Comparison of ENCODE assay signal across 8 mouse cellular contexts in genomic region chr6:31562371-31563080, GRCm38 (mm10). TPM values are rescaled to one million over a fixed set of nuclear protein-coding genes. Genes with fewer than 3 reads are reported as not detected.
DNase-seq lines count a peak whose midpoint lies in the region; ATAC-seq and TF ChIP-seq lines count a peak whose summit lies in the region.

No protein-coding gene starts in this region.

- no peak for TF ChIP-seq CTCF in heart, postnatal 0 days (IDR thresholded peaks at IDR 0.05; ENCODE audit: low read depth)
- no peak for TF ChIP-seq CTCF in small intestine, adult 2 months (IDR thresholded peaks at IDR 0.05; ENCODE audit: extremely low read depth, insufficient read length, insufficient replicate concordance, low read depth, low read length)

- WGBS in heart, postnatal 0 days = 18% methylated on average over 16 of the region's 16 CpGs
- 5% methylated on average over 16 of the region's 16 CpGs for WGBS in liver, embryonic 12.5 days (ENCODE audit: insufficient replicate concordance)
- WGBS in small intestine, adult 2 months = 14% methylated on average over 16 of the region's 16 CpGs

- H3K36me3 ChIP-seq in heart, postnatal 0 days (replicated peaks; ENCODE audit: control insufficient read depth, insufficient read depth, low read length) = no peaks in the 10 kb centered on the region
- no peaks in the 10 kb centered on the region; the same call in 1 of the 2 replicates for H3K36me3 ChIP-seq in liver, embryonic 12.5 days
- H3K36me3 ChIP-seq in small intestine, adult 2 months (ENCODE audit: control insufficient read depth, insufficient read depth, low read length) = no peaks in the 10 kb centered on the region

- H3K4me1 ChIP-seq in heart, postnatal 0 days (ENCODE audit: control insufficient read depth, insufficient read depth) = no peaks in the 10 kb centered on the region; the same call in 1 of the 2 replicates
- peaks cover 70% of the 10 kb centered on the region for H3K4me1 ChIP-seq in liver, embryonic 12.5 days
- 0 out of 2 replicates have a peak, but pooled peaks cover 4% of the 10 kb centered on the region for H3K4me1 ChIP-seq in small intestine, adult 2 months (ENCODE audit: control insufficient read depth, insufficient read depth, insufficient read length, low read length)

- no peaks in the 10 kb centered on the region for H3K9me3 ChIP-seq in heart, postnatal 0 days (replicated peaks; ENCODE audit: control insufficient read depth, low read length)
- no peaks in the 10 kb centered on the region for H3K9me3 ChIP-seq in liver, embryonic 12.5 days (replicated peaks)

- peak overlapping the region; percentile 67 for H3K9ac ChIP-seq in heart, postnatal 0 days (replicated peaks; ENCODE audit: low read depth, low read length)
- peak overlapping the region; percentile 78 for H3K9ac ChIP-seq in liver, embryonic 12.5 days

- no peak for ATAC-seq in heart, postnatal 0 days (ENCODE audit: insufficient read depth, low read depth)
- no peak for ATAC-seq in liver, embryonic 12.5 days

- H3K27ac ChIP-seq in heart, postnatal 0 days (ENCODE audit: low read depth) = peak overlapping the region; percentile 66
- H3K27ac ChIP-seq in liver, embryonic 12.5 days = peak overlapping the region; percentile 77
- no peak overlapping the region for H3K27ac ChIP-seq in small intestine, adult 2 months (ENCODE audit: insufficient read depth, low read depth, low read length)

- peak; percentile 9 for DNase-seq in thymus, postnatal 4 days
- DNase-seq in thymus, postnatal 36 days = no peak
- no peak for DNase-seq in heart, postnatal 0 days (ENCODE audit: low spot score)
- DNase-seq in left cerebral cortex, adult 18-20 months (ENCODE audit: low spot score in 2 of 2) = no peak
- no peak for DNase-seq in natural killer cell, adult 2 months (ENCODE audit: low spot score in 2 of 2)
- DNase-seq in layer of hippocampus, adult 9-10 months (ENCODE audit: low spot score) = no peak

- peak overlapping the region; percentile 94 for H3K4me2 ChIP-seq in heart, postnatal 0 days (ENCODE audit: low read depth, low read length)
- peak overlapping the region; percentile 94 for H3K4me2 ChIP-seq in liver, embryonic 12.5 days

- no peak for TF ChIP-seq POLR2A in small intestine, adult 2 months (IDR thresholded peaks at IDR 0.05; ENCODE audit: low read depth, low read length)

- H3K27me3 ChIP-seq in heart, postnatal 0 days (ENCODE audit: control insufficient read depth, insufficient read depth, low read length) = peaks cover 8% of the 10 kb centered on the region
- H3K27me3 ChIP-seq in liver, embryonic 12.5 days (replicated peaks) = peaks cover 21% of the 10 kb centered on the region; the same call in 1 of the 2 replicates
- peaks cover 29% of the 10 kb centered on the region for H3K27me3 ChIP-seq in small intestine, adult 2 months (ENCODE audit: control insufficient read depth, insufficient read depth, low read length)

- no peak for TF ChIP-seq EP300 in heart, postnatal 0 days (IDR thresholded peaks at IDR 0.05; ENCODE audit: low read depth)

- peak overlapping the region; percentile 63 for H3K4me3 ChIP-seq in heart, postnatal 0 days (ENCODE audit: low read depth, low read length)
- H3K4me3 ChIP-seq in liver, embryonic 12.5 days = peak overlapping the region; percentile 81
- peak overlapping the region; percentile 76 for H3K4me3 ChIP-seq in small intestine, adult 2 months (ENCODE audit: low read depth, low read length)

RNA-seq across cellular contexts. Expression of gene Podxl, which starts 1.3 kb away (rescaled TPM):
- total RNA-seq in heart, postnatal 0 days (2014; rRNA removed; ENCODE audit: low replicate concordance) = 44.0 and 83.1 TPM in 2 replicates
- 14.9 and 17.6 TPM in 2 replicates for polyA plus RNA-seq in heart, postnatal 0 days (2015; fragmentation: Nextera tagmentation; extraction: Ambion mirVana)
- polyA plus RNA-seq in liver, embryonic 12.5 days (2016; fragmentation: Nextera tagmentation; extraction: Ambion mirVana) = 23.0 and 24.5 TPM in 2 replicates
- polyA plus RNA-seq in small intestine, adult 2 months (2012; rRNA removed) = 7.8 and 17.0 TPM in 2 replicates
- total RNA-seq in left cerebral cortex, adult 18-20 months (2021) = 10 to 100 TPM; 20.3 to 22.7 TPM
